Mouse (Mus musculus) forebrain, embryonic 11.5 days (tissue): Measurements from ENCODE around the gene Apba1. TPM values are rescaled to one million over a fixed set of nuclear protein-coding genes. Genes with fewer than 3 reads are reported as not detected.

ENCODE experiments used
- ATAC-seq: fragments of 200-750 bp; cut with Nextera tagmentation; replicated peaks from 2 replicates; pipeline ENCODE4 v1.8.0; 2017; ENCODE audit warnings: moderate TSS enrichment; ENCODE audit not compliant: low FRiP score
- DNase-seq: peaks from one replicate; pipeline ENCODE4 v3.0.0-alpha.2; 2017; ENCODE audit warnings: low spot score
- H3K27ac ChIP-seq: fragments of 300-500 bp; sonication (generic); 2 replicates; pipeline ENCODE4 v1.5.1; 2014; ENCODE audit warnings: low read depth, low read length
- H3K27me3 ChIP-seq: fragments of 300-500 bp; sonication (generic); 2 replicates; pipeline ENCODE4 v1.6.1; 2014; ENCODE audit warnings: mild to moderate bottlenecking, low read length, mixed read lengths; ENCODE audit not compliant: control insufficient read depth, insufficient read depth
- H3K36me3 ChIP-seq: fragments of 300-500 bp; sonication (generic); 2 replicates; pipeline ENCODE4 v1.6.1; 2014; ENCODE audit warnings: mild to moderate bottlenecking, low read length, moderate library complexity, mixed read lengths; ENCODE audit not compliant: control insufficient read depth, insufficient read depth
- H3K4me1 ChIP-seq: fragments of 300-500 bp; sonication (generic); replicated peaks from 2 replicates; pipeline ENCODE4 v1.6.1; 2014; ENCODE audit warnings: low read length, mixed read lengths; ENCODE audit not compliant: control insufficient read depth, insufficient read depth
- H3K4me2 ChIP-seq: fragments of 300-500 bp; sonication (generic); 2 replicates; pipeline ENCODE4 v1.6.1; 2014; ENCODE audit warnings: low read depth, mild to moderate bottlenecking, low read length, moderate library complexity, mixed read lengths; ENCODE audit not compliant: severe bottlenecking
- H3K4me3 ChIP-seq: fragments of 300-500 bp; sonication (generic); 2 replicates; pipeline ENCODE4 v1.5.1; 2014; ENCODE audit warnings: low read depth, low read length
- H3K9ac ChIP-seq: fragments of 300-500 bp; sonication (generic); 2 replicates; pipeline ENCODE4 v1.6.1; 2014; ENCODE audit warnings: low read length
- H3K9me3 ChIP-seq: fragments of 300-500 bp; sonication (generic); 2 replicates; pipeline ENCODE4 v1.6.1; 2016; ENCODE audit warnings: low read length, mixed read lengths; ENCODE audit not compliant: control insufficient read depth
- WGBS: fragments of 180-500 bp; shearing (Covaris S2); extraction: QIAGEN DNeasy Blood & Tissue Kit; methylation state at CpG from one replicate; pipeline ENCODE4 v1.1.7; 2014; 5-methylcytosine and 5-hydroxymethylcytosine counted together
- polyA plus RNA-seq: library from polyadenylated mRNA; unstranded; fragments of >200 nt; fragmentation: Nextera tagmentation; extraction: Ambion mirVana; gene quantifications from 2 replicates; pipeline ENCODE4 v1.2.1, GENCODE M21; 2014

Apba1 gene
- polyA plus RNA-seq, 1 experiment from 2014 or later: 0.92 TPM

DNA sequence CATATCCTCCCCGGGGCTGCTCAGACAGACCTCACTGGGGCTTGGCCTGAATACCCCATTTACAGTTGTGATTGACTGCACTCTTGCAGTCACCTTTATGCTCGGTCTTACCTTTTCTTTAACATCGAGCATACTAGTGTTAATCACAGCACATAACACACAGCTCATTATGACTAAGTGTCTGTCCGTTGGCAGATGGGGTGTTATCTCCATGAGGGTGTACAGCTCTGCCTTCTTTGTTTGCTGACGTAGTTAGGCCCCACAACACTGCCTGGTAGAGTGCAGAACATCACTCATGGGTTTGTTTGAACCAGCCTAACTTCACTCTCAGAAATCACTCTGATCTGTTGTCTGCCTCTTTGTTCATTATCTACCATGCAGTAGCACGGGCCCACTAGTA, 33.9 kb downstream of the Apba1 start:
- ATAC-seq: no peak
- 90% methylated on average over 6 of the region's 6 CpGs for WGBS
- no peaks in the 10 kb centered on the region for H3K9me3 ChIP-seq

GRCm38 (mm10) chr19:23794491-23794890, 35.8 kb downstream of the Apba1 start:
- Histone ChIP-seq H3K9me3 (no peaks in the 10 kb centered on the region), H3K27me3 (no peaks in the 10 kb centered on the region), H3K4me3 (no peak overlapping the region), H3K4me1 (no peaks in the 10 kb centered on the region), H3K36me3 (no peaks in the 10 kb centered on the region), H3K9ac (no peak overlapping the region), H3K4me2 (no peak overlapping the region), H3K27ac (no peak overlapping the region)
- 81% methylated on average over 3 of the region's 3 CpGs for WGBS
- DNase-seq (no peak), ATAC-seq (no peak)

More for the DNA sequence above, 33.9 kb downstream of the Apba1 start:
- H3K4me3 ChIP-seq: no peak overlapping the region
- no peak for DNase-seq
- H3K36me3 ChIP-seq: no peaks in the 10 kb centered on the region
- H3K4me1 ChIP-seq: no peaks in the 10 kb centered on the region
- H3K4me2 ChIP-seq: no peak overlapping the region
- H3K9ac ChIP-seq: no peak overlapping the region
- no peak overlapping the region for H3K27ac ChIP-seq
- no peaks in the 10 kb centered on the region for H3K27me3 ChIP-seq

DNA sequence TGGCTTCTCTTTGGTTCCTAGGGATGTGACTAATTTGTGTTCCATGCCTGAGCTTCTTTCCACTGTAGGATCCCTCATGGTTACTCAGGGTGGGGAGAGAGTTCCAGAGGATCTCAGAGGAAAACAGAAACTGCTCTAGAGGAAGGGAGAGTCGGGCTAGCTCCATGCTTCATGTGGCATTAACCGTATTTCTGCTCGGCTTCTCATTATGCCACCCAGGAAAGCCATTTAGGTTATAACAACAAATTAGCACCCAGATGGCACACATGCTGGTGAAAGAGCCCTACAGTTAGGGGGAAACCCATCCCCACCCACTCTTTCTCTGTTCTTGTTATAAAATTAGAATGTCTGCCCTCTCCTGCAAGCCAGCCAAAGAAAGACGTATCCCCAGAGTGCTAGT, 36.5 kb downstream of the Apba1 start:
- H3K9me3 ChIP-seq: no peaks in the 10 kb centered on the region
- H3K4me3 ChIP-seq: no peak overlapping the region
- WGBS: 74% methylated on average over 4 of the region's 4 CpGs
- DNase-seq (no peak), ATAC-seq (no peak)
- no peak overlapping the region for H3K27ac ChIP-seq
- no peaks in the 10 kb centered on the region for H3K36me3 ChIP-seq
- no peak overlapping the region for H3K4me2 ChIP-seq
- H3K27me3 ChIP-seq: no peaks in the 10 kb centered on the region
- no peaks in the 10 kb centered on the region for H3K4me1 ChIP-seq
- H3K9ac ChIP-seq: no peak overlapping the region

- ATAC-seq (no peak), DNase-seq (no peak)
- H3K27me3 ChIP-seq: no peaks in the 10 kb centered on the region
- 66% methylated on average over 1 of the region's 1 CpGs for WGBS
- H3K4me2 ChIP-seq: no peak overlapping the region
- H3K4me3 ChIP-seq: no peak overlapping the region
- H3K4me1 ChIP-seq: no peaks in the 10 kb centered on the region
- no peak overlapping the region for H3K27ac ChIP-seq
- no peaks in the 10 kb centered on the region for H3K9me3 ChIP-seq
- H3K9ac ChIP-seq: no peak overlapping the region
- no peaks in the 10 kb centered on the region for H3K36me3 ChIP-seq
These were observed 42.5 kb downstream of the Apba1 start for GRCm38 (mm10) chr19:23801174-23801573.

DNA sequence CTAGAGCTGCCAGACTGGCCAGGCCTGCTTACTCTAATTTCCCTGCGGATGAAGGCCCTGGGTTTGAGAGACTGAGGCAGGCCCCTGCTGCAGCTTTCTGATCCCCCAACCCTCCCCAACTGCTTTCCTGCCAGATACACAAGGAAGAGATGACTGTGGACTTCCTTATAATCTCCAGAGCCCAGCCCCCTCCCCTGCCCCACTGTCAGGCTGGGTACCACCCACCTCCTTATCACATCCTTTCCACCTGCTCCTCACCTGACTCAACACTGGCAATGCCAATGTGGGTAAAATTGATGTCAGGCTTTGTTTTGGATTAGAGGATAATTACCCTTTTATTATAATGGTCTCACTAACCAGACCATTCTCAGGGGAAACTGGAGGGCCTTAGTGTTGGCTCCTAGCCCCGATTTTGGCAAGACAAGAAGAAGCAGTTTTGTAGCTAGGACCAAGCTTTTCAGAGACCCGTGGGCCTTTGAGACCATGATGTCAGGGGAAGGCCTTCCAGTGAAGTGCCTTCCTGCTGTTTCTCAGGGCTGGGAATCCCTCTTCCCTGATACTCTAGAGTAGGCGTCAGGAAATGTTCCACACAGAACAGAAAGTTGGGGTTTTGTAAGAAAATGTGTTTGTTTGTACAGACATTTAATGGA, 44.7 kb downstream of the Apba1 start:
- no peaks in the 10 kb centered on the region for H3K27me3 ChIP-seq
- ATAC-seq (no peak), DNase-seq (no peak)
- H3K36me3 ChIP-seq: no peaks in the 10 kb centered on the region
- no peak overlapping the region for H3K9ac ChIP-seq
- H3K4me2 ChIP-seq: no peak overlapping the region
- no peaks in the 10 kb centered on the region for H3K9me3 ChIP-seq
- H3K4me3 ChIP-seq: no peak overlapping the region
- no peak overlapping the region for H3K27ac ChIP-seq
- no peaks in the 10 kb centered on the region for H3K4me1 ChIP-seq
- WGBS: 77% methylated on average over 4 of the region's 4 CpGs

- DNase-seq: no peak
- 58% methylated on average over 6 of the region's 6 CpGs for WGBS
- no peaks in the 10 kb centered on the region for H3K27me3 ChIP-seq
These were observed 48.1 kb downstream of the Apba1 start for GRCm38 (mm10) chr19:23806796-23807195.

GRCm38 (mm10) chr19:23807371-23807770, 48.7 kb downstream of the Apba1 start:
- H3K27ac ChIP-seq: no peak overlapping the region

More at GRCm38 (mm10) chr19:23806796-23807195, 48.1 kb downstream of the Apba1 start:
- no peak overlapping the region for H3K4me3 ChIP-seq
- H3K27ac ChIP-seq: no peak overlapping the region
- ATAC-seq: no peak
- no peak overlapping the region for H3K4me2 ChIP-seq
- H3K4me1 ChIP-seq: no peaks in the 10 kb centered on the region
- no peaks in the 10 kb centered on the region for H3K9me3 ChIP-seq
- H3K36me3 ChIP-seq: no peaks in the 10 kb centered on the region
- H3K9ac ChIP-seq: no peak overlapping the region

GRCm38 (mm10) chr19:23809236-23809635, 50.5 kb downstream of the Apba1 start:
- H3K9me3 ChIP-seq: no peaks in the 10 kb centered on the region
- 84% methylated on average over 1 of the region's 1 CpGs for WGBS
- no peaks in the 10 kb centered on the region for H3K4me1 ChIP-seq
- H3K36me3 ChIP-seq: no peaks in the 10 kb centered on the region
- ATAC-seq (no peak), DNase-seq (no peak)
- H3K9ac ChIP-seq: no peak overlapping the region
- H3K27me3 ChIP-seq: no peaks in the 10 kb centered on the region
- H3K4me2 ChIP-seq: no peak overlapping the region
- no peak overlapping the region for H3K4me3 ChIP-seq
- no peak overlapping the region for H3K27ac ChIP-seq

More at GRCm38 (mm10) chr19:23807371-23807770, 48.7 kb downstream of the Apba1 start:
- H3K9me3 ChIP-seq: no peaks in the 10 kb centered on the region
- DNase-seq (no peak), ATAC-seq (no peak)
- WGBS: 85% methylated on average over 8 of the region's 8 CpGs
- H3K4me2 ChIP-seq: no peak overlapping the region
- no peaks in the 10 kb centered on the region for H3K36me3 ChIP-seq
- no peak overlapping the region for H3K9ac ChIP-seq
- no peaks in the 10 kb centered on the region for H3K27me3 ChIP-seq
- no peaks in the 10 kb centered on the region for H3K4me1 ChIP-seq
- no peak overlapping the region for H3K4me3 ChIP-seq

DNA sequence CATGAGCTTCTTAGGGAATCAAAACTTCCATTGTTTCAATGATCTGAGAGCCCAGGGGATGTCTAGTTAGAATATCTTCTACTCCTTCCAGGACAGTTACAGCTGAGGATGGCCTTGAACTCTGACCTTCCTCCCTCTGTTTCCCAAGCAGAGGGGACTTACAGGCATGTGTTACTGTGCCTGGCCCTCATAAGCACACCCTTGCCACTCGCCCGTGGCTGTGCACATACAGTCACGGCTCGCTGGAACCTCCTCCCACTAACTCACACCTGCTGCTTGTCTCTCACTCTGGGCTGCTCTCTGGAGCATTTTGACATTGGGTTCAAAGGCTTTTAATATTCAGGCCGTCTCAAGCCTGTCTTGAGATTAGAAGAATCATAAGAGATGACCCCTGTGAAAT, 51.8 kb downstream of the Apba1 start:
- H3K9ac ChIP-seq: no peak overlapping the region
- no peak for DNase-seq
- H3K4me1 ChIP-seq: no peaks in the 10 kb centered on the region
- no peaks in the 10 kb centered on the region for H3K27me3 ChIP-seq
- no peak overlapping the region for H3K27ac ChIP-seq
- WGBS: 77% methylated on average over 5 of the region's 5 CpGs
- no peak overlapping the region for H3K4me3 ChIP-seq
- ATAC-seq: no peak
- no peaks in the 10 kb centered on the region for H3K9me3 ChIP-seq
- no peaks in the 10 kb centered on the region for H3K36me3 ChIP-seq
- no peak overlapping the region for H3K4me2 ChIP-seq
